Mouse (Mus musculus) liver, postnatal 0 days (tissue): ENCODE measurements around the gene Vgf. TPM values are rescaled to one million over a fixed set of nuclear protein-coding genes. Genes with fewer than 3 reads are reported as not detected.

Source experiments
- ATAC-seq: fragments of 200-750 bp; cut with Nextera tagmentation; 2 replicates; pipeline ENCODE4 v1.8.0; 2017; ENCODE audit warnings: mild to moderate bottlenecking, moderate library complexity
- DNase-seq: peaks from one replicate; pipeline ENCODE4 v3.0.0-alpha.2; 2016
- H3K27ac ChIP-seq: fragments of 300-500 bp; sonication (generic); 2 replicates; pipeline ENCODE4 v1.5.1; 2014; ENCODE audit warnings: antibody characterized with exemption, moderate library complexity, mild to moderate bottlenecking, low read depth
- H3K27me3 ChIP-seq: fragments of 300-500 bp; sonication (generic); 2 replicates; pipeline ENCODE4 v1.6.1; 2014; ENCODE audit warnings: low read length, control low read depth, mixed read lengths; ENCODE audit not compliant: insufficient read depth
- H3K36me3 ChIP-seq: fragments of 300-500 bp; sonication (generic); replicated peaks from 2 replicates; pipeline ENCODE4 v1.6.1; 2014; ENCODE audit warnings: mild to moderate bottlenecking, control low read depth, low read length, moderate library complexity, mixed read lengths; ENCODE audit not compliant: insufficient read depth
- H3K4me1 ChIP-seq: fragments of 300-500 bp; sonication (generic); 2 replicates; pipeline ENCODE4 v1.6.1; 2014; ENCODE audit warnings: antibody characterized with exemption, mild to moderate bottlenecking, control low read depth; ENCODE audit not compliant: insufficient read depth
- H3K4me2 ChIP-seq: fragments of 300-500 bp; sonication (generic); 2 replicates; pipeline ENCODE4 v1.6.1; 2014; ENCODE audit warnings: low read depth, mild to moderate bottlenecking, low read length, moderate library complexity, mixed read lengths
- H3K4me3 ChIP-seq: fragments of 300-500 bp; sonication (generic); 2 replicates; pipeline ENCODE4 v1.5.1; 2014; ENCODE audit warnings: low read depth, low read length
- H3K9ac ChIP-seq: fragments of 300-500 bp; sonication (generic); replicated peaks from 2 replicates; pipeline ENCODE4 v1.6.1; 2014; ENCODE audit warnings: mild to moderate bottlenecking, moderate library complexity
- H3K9me3 ChIP-seq: fragments of 300-500 bp; sonication (generic); 2 replicates; pipeline ENCODE4 v1.6.1; 2016; ENCODE audit warnings: mild to moderate bottlenecking, control low read depth, low read length, mixed read lengths
- CTCF ChIP-seq: sonication (generic); IDR thresholded peaks from 2 replicates; pipeline ENCODE4 v1.5.1; 2016; ENCODE audit warnings: antibody characterized with exemption, low read depth
- EP300 ChIP-seq: IDR thresholded peaks from 2 replicates; pipeline ENCODE4 v1.6.1; 2016; ENCODE audit warnings: antibody characterized with exemption, low read depth, mild to moderate bottlenecking
- WGBS: fragments of 180-500 bp; shearing (Covaris S2); extraction: QIAGEN DNeasy Blood & Tissue Kit; methylation state at CpG from one replicate; pipeline ENCODE4 v1.1.7; 2014; ENCODE audit not compliant: insufficient replicate concordance; 5-methylcytosine and 5-hydroxymethylcytosine counted together
- polyA plus RNA-seq: library from polyadenylated mRNA; unstranded; fragments of >200 nt; fragmentation: Nextera tagmentation; extraction: Ambion mirVana; gene quantifications from 2 replicates; pipeline ENCODE4 v1.2.1, GENCODE M21; 2015

Vgf gene
- polyA plus RNA-seq, 1 experiment from 2014 or later, result not detected

DNA sequence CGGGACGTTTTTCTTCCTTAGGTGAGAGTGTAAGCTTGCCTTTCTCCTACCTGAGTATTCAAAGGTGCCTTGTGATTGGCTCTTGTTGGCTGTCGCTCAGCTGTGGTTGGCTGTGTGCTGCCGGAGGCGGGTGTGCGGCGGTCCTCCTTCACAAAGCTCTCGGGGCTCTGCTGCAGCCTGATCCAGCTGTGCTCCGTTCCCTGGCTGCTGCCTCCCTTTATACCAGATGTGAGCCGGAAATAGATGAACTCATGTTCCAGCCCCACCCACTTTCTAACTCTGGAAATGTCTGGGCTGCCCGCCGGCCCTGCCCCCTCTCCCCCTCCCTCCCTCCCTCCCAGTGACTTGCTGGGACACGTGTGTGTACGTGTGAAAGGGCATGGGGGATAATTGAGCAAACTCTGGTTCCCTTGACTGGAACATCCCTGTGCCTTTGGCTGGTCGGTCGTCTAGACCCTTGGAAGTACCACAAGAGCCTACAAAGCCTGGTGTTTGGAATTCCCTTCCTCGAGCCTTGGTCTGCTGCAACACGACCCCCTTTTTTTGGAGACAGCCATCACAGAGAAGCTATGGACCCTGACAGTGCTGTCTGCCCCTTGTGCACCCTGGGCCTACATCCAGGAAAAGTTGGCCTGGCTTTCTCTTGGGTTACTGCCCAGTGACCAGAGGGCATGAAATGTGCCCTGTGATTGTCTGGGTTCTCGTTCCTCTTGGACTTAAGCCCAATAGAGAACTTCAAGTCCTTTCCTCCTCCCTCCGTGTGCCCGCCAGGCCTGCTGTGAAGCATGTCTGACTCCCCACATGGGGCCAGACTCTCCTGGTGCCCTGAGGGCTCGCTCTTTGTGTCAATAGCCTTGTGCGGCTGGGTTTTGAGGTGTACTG, 46.1 kb downstream of the Vgf start, which contains the start of gene Serpine1:
Serpine1 (minus strand) TSS at position 190 of the 882 bp plus-strand sequence.
- Histone ChIP-seq H3K9me3 (no peaks in the 10 kb centered on the region), H3K27ac (peak within 1 kb of the TSS; percentile 91), H3K4me1 (peaks cover 43% of the 10 kb centered on the region), H3K9ac (no peak within 1 kb of the TSS), H3K27me3 (no peaks in the 10 kb centered on the region), H3K36me3 (peaks cover 9% of the 10 kb centered on the region; the same call in 1 of the 2 replicates), H3K4me2 (peak within 1 kb of the TSS; percentile 63), H3K4me3 (peak within 1 kb of the TSS; percentile 39; the same call in 1 of the 2 replicates)
- peak; percentile 46; the same call in 1 of the 2 replicates for TF ChIP-seq EP300
- no peak for TF ChIP-seq CTCF
- ATAC-seq (peak; percentile 92), DNase-seq (peak; percentile 79)
- WGBS, result 16% methylated on average over 23 of the region's 23 CpGs

- no peaks in the 10 kb centered on the region for H3K27me3 ChIP-seq
- 85% methylated on average over 8 of the region's 8 CpGs for WGBS
- no peak for TF ChIP-seq CTCF
- TF ChIP-seq EP300, result no peak
- DNase-seq, result no peak
- H3K36me3 ChIP-seq, result 0 out of 2 replicates have a peak, but pooled peaks cover 6% of the 10 kb centered on the region
- ATAC-seq, result no peak
- no peak overlapping the region for H3K4me2 ChIP-seq
- peaks cover 44% of the 10 kb centered on the region for H3K4me1 ChIP-seq
- no peak overlapping the region for H3K9ac ChIP-seq
- peak overlapping the region; percentile 91 for H3K27ac ChIP-seq
- no peaks in the 10 kb centered on the region for H3K9me3 ChIP-seq
- no peak overlapping the region for H3K4me3 ChIP-seq
Measured at GRCm38 (mm10) chr5:137073141-137073540, 46.9 kb downstream of the Vgf start.

GRCm38 (mm10) chr5:137074191-137074651, 48.0 kb downstream of the Vgf start:
- H3K4me1 ChIP-seq, result peaks cover 45% of the 10 kb centered on the region
- ATAC-seq, result no peak

DNA sequence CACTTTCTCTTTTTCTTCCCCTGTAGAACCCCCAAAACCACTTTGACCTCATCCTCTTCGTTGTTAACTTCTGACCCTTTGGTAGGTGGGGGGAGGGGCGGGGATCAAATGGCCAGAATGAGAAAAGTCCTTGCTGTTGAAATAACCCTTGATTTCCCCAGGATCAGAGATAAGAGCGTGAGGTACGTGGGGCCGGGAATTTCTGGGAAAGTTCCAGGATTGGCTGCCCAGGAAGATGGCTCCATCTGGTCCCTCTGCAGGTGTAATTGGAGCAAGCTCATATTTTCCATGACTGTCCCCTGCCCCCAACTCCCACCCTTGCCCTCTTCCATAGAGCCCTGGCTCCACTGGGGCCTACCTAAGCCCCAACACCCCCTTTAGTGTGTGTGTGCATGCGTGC, 49.5 kb downstream of the Vgf start:
- H3K4me2 ChIP-seq, result no peak overlapping the region
- no peaks in the 10 kb centered on the region for H3K36me3 ChIP-seq
- H3K27ac ChIP-seq, result peak overlapping the region; percentile 48; the same call in 1 of the 2 replicates
- WGBS, result 45% methylated on average over 6 of the region's 6 CpGs
- H3K9ac ChIP-seq, result no peak overlapping the region
- no peak overlapping the region for H3K4me3 ChIP-seq
- H3K9me3 ChIP-seq, result no peaks in the 10 kb centered on the region
- no peak for ATAC-seq
- H3K4me1 ChIP-seq, result peaks cover 45% of the 10 kb centered on the region
- TF ChIP-seq CTCF (no peak), EP300 (no peak)
- no peak for DNase-seq
- no peaks in the 10 kb centered on the region for H3K27me3 ChIP-seq

More at GRCm38 (mm10) chr5:137074191-137074651, 48.0 kb downstream of the Vgf start:
- no peaks in the 10 kb centered on the region for H3K27me3 ChIP-seq
- no peak overlapping the region for H3K4me2 ChIP-seq
- no peak for TF ChIP-seq EP300
- TF ChIP-seq CTCF, result no peak
- peak overlapping the region; percentile 30 for H3K27ac ChIP-seq
- DNase-seq, result no peak
- no peak overlapping the region for H3K9ac ChIP-seq
- no peak overlapping the region for H3K4me3 ChIP-seq
- WGBS, result 58% methylated on average over 6 of the region's 6 CpGs
- H3K36me3 ChIP-seq, result 0 out of 2 replicates have a peak, but pooled peaks cover 6% of the 10 kb centered on the region
- no peaks in the 10 kb centered on the region for H3K9me3 ChIP-seq

GRCm38 (mm10) chr5:137076191-137076930, 50.2 kb downstream of the Vgf start:
- no peaks in the 10 kb centered on the region for H3K36me3 ChIP-seq
- H3K4me3 ChIP-seq, result no peak overlapping the region
- DNase-seq (no peak), ATAC-seq (no peak)
- WGBS, result 23% methylated on average over 12 of the region's 12 CpGs
- TF ChIP-seq CTCF (no peak), EP300 (no peak)
- no peaks in the 10 kb centered on the region for H3K9me3 ChIP-seq
- H3K4me2 ChIP-seq, result no peak overlapping the region
- H3K9ac ChIP-seq, result 0 out of 2 replicates have a peak overlapping the region, but pooled peaks have one; percentile 5
- no peaks in the 10 kb centered on the region for H3K27me3 ChIP-seq
- H3K4me1 ChIP-seq, result peaks cover 41% of the 10 kb centered on the region
- peak overlapping the region; percentile 48 for H3K27ac ChIP-seq

DNA sequence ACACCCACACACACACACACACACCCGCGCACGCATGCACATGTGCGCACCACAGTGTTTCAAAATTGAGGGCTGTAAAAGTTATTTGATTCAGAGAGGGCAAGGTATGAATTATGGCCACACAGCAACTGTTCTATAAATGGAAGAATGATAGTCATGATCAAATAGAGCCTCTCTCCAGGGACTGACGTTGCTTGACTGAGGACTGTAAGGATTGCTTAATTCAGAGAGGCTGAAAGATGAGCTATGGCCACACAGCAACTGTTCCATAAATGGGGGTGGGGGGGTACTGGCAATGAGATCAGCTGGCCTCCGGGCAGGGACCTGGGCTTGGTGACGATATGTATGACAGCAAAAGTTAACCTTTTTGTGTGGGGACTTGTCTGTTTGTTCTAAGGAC, 51.0 kb downstream of the Vgf start:
- no peaks in the 10 kb centered on the region for H3K27me3 ChIP-seq
- H3K4me2 ChIP-seq, result no peak overlapping the region
- DNase-seq, result no peak
- H3K9me3 ChIP-seq, result no peaks in the 10 kb centered on the region
- H3K36me3 ChIP-seq, result no peaks in the 10 kb centered on the region
- ATAC-seq, result no peak
- H3K27ac ChIP-seq, result no peak overlapping the region
- TF ChIP-seq CTCF, result no peak
- no peak for TF ChIP-seq EP300
- no peak overlapping the region for H3K4me3 ChIP-seq
- H3K9ac ChIP-seq, result no peak overlapping the region
- H3K4me1 ChIP-seq, result peaks cover 39% of the 10 kb centered on the region
- WGBS, result 71% methylated on average over 7 of the region's 7 CpGs
